Mouse (Mus musculus) spleen, postnatal 36 days (tissue): Measurements from ENCODE around the gene Cmah.

Source experiments
- DNase-seq, 2 experiments: peaks; one replicate each; pipeline ENCODE4 v3.0.0; 2022; ENCODE audit warnings: low spot score in 2 of 2, mixed read lengths in 1 of 2

Gene Cmah

GRCm38 (mm10) chr13:24416409-24416808 lies 89.2 kb downstream of the Cmah start:
- DNase-seq, result peak; percentile 84 to 85

GRCm38 (mm10) chr13:24418024-24418423 lies 90.8 kb downstream of the Cmah start:
- DNase-seq, result no peak

- DNase-seq, result no peak
Observed at GRCm38 (mm10) chr13:24418814-24419213, 91.6 kb downstream of the Cmah start.

- peak; percentile 70 to 78 for DNase-seq
Observed at GRCm38 (mm10) chr13:24419560-24420250, 92.5 kb downstream of the Cmah start.

- no peak for DNase-seq
Observed at GRCm38 (mm10) chr13:24421987-24422386, 94.8 kb downstream of the Cmah start.

GRCm38 (mm10) chr13:24430215-24430614 lies 103.0 kb downstream of the Cmah start:
- no peak for DNase-seq

DNA sequence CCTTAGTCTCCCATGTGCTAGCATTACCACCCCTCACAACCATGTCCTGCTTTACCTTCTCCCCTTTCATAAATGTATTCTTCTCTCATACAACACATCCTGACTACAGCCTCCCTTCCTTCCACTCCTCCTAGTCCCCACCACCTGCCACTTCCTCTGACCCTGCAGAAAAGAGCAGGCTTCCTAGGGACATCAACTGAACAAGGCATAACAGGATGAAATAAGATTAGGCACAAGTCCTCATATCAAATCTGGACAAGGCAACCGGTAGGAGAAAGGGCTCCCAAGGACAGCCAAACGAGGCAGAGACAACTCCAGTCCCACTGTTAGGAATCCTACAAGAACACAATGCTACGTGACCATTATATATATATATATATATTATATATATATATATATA lies 104.4 kb downstream of the Cmah start:
- DNase-seq, result no peak

DNA sequence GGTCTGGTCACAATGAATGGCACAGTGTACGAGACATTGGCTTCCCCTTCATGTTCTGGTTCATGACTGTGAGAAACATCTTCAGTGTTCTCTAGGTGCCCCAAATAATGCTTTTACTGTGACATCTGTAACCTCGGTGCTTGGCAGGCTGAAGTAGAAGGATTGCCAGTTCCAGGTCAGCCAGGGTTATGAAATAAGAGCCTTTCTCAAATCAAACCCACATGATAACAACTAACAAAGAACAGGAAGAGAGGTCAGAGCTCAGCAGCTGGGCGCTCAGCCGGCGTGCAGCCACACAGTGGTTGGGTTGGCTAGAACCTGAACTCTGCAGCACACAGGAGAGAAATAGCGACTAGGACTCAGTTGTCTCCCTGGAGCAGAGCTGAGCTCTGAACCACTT lies 115.1 kb downstream of the Cmah start:
- DNase-seq, result peak; percentile 44 to 45

- DNase-seq, result no peak
Observed at GRCm38 (mm10) chr13:24443763-24444347, 116.7 kb downstream of the Cmah start.

DNA sequence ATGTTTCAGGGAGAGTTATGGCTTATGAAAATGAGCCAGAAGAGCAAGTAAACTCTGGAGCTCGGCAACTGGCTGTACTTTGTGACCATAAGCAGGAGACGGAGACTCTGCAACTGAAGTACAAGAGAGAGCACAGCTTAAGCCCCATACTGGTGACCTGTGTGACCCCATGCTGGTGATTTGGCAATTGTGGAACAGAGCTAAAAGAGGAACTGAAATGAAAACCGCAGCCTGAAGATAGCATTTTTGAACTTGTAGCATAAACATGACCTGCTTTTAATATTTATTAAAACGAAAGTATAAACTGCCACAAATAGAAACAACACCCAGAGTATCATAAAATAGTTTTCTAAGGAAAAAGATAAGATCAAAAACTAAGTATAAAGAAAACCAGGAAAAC lies 117.5 kb downstream of the Cmah start:
- DNase-seq, result peak; percentile 74 to 79

DNA sequence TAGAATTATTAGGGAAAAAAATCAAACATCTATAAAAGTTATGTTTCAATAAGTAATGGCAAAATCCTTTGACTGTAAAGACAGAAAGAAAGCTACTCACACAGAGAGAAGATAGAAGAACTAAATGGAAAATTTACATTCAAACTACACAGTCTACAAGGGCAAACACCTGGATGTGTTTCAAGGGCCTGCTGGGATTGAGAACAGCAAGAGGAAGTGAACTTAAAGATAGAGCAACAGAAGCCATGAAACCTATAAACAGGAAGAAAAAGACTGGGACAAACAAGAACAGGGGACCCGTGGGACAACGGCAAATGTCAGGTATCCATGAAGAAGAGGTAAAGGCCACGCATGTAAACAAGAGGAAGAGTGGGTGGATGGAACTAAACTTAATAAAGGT lies 118.0 kb downstream of the Cmah start:
- no peak for DNase-seq

DNA sequence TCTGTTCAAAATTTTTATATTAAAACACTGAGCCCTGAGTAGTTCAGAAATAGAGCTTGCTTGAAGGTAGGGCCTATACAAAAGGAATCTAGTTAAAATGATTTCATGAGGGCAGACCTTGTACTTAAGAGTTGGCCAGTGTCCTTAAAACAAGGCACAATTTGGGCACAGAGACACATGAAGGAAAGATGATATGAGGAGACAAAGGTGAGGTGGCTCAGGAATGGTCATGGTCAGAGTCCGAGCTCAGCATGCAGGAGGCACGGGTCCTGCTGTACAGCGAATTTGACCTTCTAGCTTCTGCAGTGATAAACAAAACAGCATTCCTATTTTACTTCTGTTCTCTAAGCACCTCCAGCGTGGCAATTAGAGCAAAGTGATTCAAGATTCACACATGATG lies 118.9 kb downstream of the Cmah start:
- no peak for DNase-seq

GRCm38 (mm10) chr13:24447043-24447442 lies 119.8 kb downstream of the Cmah start:
- no peak for DNase-seq

DNA sequence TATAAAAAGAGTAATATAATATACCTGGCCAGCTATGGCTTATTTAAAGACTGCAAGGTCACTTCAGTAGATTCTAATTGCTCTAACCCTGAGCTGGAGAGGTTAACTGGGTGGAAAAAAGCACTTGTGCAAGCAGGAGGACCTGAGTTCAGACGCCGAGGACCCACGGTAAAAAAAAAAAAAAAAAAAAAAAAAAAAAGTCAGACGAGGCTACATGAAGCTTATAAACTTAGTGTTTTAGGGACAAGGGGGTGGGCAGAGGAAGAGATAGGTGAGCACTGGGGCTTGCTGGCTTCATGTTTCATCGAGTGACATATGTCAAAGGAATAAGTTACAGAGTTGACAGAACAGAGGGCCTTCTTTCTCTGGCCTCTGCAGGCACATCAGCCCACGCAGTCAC lies 121.4 kb downstream of the Cmah start:
- DNase-seq, result no peak

DNA sequence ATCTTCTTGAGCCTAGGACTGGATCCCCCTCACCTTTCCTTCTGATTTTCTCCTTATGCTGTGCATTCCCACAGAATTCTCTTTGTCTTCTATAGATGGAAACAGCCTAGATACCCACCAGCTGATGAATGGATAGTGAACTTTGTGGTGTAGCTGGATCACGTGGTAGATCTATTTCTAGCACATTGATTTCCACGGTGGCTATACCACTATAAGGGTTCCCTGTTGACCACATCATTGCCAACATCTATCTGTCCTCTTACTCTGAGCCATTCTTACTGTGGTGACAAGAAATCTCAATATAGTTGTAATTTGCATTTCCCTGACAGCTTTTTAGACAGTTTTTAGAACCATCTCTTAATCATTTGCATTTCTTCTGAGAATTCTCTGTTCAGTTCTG lies 124.3 kb downstream of the Cmah start:
- DNase-seq, result no peak

GRCm38 (mm10) chr13:24453737-24454136 lies 126.5 kb downstream of the Cmah start:
- DNase-seq, result no peak

DNA sequence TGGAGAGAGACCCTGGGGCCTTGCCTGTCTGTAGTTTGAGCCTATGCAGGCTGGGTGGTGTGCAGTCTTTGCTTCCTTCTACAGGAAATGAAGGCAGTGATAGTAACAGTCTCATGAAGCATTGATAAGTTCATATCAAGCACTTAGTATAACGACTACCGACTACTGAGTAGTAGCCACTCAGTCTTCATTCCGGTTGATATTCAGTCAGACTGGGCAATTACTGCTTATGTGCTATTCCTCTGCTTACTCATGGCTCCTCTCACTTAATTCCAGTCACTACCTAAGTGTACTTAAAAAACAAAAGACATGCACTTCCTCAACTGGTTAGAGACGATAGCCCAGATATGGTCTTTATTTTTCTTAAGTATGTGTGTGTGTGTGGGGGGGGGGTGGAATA lies 129.2 kb downstream of the Cmah start:
- DNase-seq, result no peak

DNA sequence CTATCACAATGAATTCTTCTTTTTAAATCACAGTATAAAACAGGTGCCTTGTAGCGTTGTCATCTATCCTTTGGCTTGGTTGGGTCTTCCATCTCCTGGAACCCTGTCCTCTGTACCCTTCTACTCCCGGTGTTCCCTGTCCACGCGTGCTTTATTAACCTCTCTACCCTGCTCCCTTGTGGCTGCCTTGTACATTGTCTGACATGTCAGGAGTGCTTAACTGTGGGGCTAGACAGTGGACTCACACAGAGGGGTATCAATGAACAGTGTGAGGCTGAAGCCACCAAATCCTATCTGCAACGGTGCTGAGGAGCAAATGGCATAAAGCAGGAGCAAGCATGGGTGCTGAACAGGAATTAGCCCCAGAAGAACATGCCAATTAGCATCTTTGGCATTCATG lies 133.3 kb downstream of the Cmah start:
- no peak for DNase-seq

GRCm38 (mm10) chr13:24463767-24464166 lies 136.6 kb downstream of the Cmah start:
- no peak for DNase-seq

- no peak for DNase-seq
Observed at GRCm38 (mm10) chr13:24466027-24466426, 138.8 kb downstream of the Cmah start.

DNA sequence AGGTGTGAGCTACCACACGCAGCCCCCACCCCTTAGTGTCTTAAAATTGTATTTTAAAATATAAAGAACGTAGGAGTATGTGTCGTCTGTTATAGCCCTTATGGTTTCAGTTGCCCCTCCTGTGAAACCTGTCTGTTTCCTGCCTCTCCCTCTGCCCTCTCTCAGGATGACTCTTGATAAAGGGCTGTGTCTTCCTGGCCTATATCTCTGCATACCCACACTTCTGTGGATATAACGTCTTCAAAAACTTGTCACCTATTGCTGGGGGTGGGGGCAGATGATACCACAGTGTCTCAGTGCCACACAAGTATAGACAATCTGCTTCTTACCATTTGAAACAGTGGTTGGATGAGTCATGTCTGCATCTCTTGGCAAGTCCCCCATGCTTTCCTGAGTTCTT lies 140.6 kb downstream of the Cmah start:
- DNase-seq, result no peak

GRCm38 (mm10) chr13:24477564-24477963 lies 150.4 kb downstream of the Cmah start:
- DNase-seq, result no peak

GRCm38 (mm10) chr13:24479516-24479915 lies 152.3 kb downstream of the Cmah start:
- no peak for DNase-seq

DNA sequence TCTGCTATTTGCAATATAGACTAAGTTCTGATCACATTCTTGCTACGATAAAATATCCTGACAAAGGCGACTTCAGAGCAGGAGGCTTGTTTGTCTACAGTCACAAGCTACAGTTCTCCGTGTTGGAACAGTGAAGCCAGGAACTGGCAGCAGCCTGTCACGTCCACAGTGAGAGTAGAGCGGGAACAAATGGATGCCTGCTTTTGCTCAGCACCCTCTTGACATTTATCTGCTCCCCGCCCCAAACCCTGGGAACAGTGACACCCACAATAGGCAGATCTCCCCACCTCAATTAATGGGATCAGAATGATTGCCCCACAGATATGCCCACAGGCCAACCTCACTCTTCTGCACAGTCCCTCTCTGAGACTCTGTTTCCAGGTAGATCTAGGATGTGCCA lies 153.6 kb downstream of the Cmah start:
- DNase-seq, result no peak
